Mouse (Mus musculus) bone marrow macrophage, adult 2 months (primary cell): ENCODE results near the gene Id4.

Experiments used
- CTCF ChIP-seq: IDR thresholded peaks from 2 replicates; pipeline ENCODE4 v1.5.1; 2012; ENCODE audit warnings: low read depth, mild to moderate bottlenecking, low read length, moderate library complexity
- POLR2A ChIP-seq: IDR thresholded peaks from 2 replicates; pipeline ENCODE4 v1.6.1; 2012; ENCODE audit warnings: mild to moderate bottlenecking, low read depth, low read length, borderline replicate concordance

DNA sequence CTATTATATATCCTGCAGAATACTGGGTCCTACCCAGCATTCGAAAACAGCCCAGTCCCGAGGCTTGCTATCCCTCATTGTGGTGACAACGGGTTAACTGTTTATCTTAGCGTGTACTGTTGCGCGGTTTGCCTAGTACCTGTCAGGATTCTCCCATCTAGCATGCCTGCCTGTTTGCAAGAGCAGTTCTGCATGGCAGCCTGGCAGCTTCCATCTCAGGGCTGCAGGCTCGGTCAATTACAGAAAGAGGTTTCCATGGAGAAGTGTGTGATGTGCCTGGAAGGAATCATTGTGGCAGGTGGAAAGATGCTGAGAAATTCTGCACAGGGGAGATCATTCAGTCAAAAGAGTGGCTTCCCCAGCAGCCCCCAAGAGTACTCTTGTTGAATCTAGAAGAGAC is 16.0 kb downstream of the Id4 start:
- TF ChIP-seq POLR2A (no peak), CTCF (no peak)
